Mouse (Mus musculus): ENCODE measurements around the gene Inka2. TPM values are rescaled to one million over a fixed set of nuclear protein-coding genes. Genes with fewer than 3 reads are reported as not detected.

Gene Inka2
- total RNA-seq, 4 experiments from 2014 or later = 88.1 to 95.4 (median 93.2) TPM

Other genes with a start within 250 kb of the Inka2 start
- gene Ddx20, start 17.0 kb upstream of the Inka2 start, total RNA-seq (2022) = 10 to 100 TPM; 12.9 to 14.6 (median 13.5) TPM
- gene Rap1a, start 96.7 kb downstream of the Inka2 start, total RNA-seq (2022) = 10 to 100 TPM; 68.6 to 76.2 (median 74.4) TPM
- gene Adora3, start 166.3 kb downstream of the Inka2 start, total RNA-seq (2022) = 1 to 10 TPM; 1.3 to 2.5 (median 1.6) TPM
- not detected for gene Tmigd3, start 166.3 kb downstream of the Inka2 start, total RNA-seq (2022)
- gene I830077J02Rik, start 228.1 kb downstream of the Inka2 start, total RNA-seq (2022) = 1 to 10 TPM; 1.1 to 2.7 (median 1.4) TPM

Data from left cerebral cortex, adult 8-10 months (tissue).